Mouse (Mus musculus) CH12.LX (cell line): ENCODE results near the gene Fndc10. TPM values are rescaled to one million over a fixed set of nuclear protein-coding genes. Genes with fewer than 3 reads are reported as not detected.

Source experiments
- DNase-seq: peaks from one replicate; pipeline ENCODE4 v3.0.0-alpha.2; 2013; ENCODE audit errors: extremely low read depth
- H3K27ac ChIP-seq: 2 replicates; pipeline ENCODE4 v1.5.1; 2012; ENCODE audit warnings: low read depth, mild to moderate bottlenecking, control low read depth, moderate library complexity; ENCODE audit not compliant: insufficient read depth
- H3K27me3 ChIP-seq: replicated peaks from 2 replicates; pipeline ENCODE3; 2012; ENCODE audit warnings: inconsistent platforms
- H3K36me3 ChIP-seq, 2 experiments: replicated peaks in 1 of 2; 2 replicates each; pipeline versions ENCODE3 to v1.6.1; 2012; ENCODE audit warnings: inconsistent platforms in 1 of 2, low read length in 1 of 2, mild to moderate bottlenecking in 1 of 2, mixed read lengths in 1 of 2, moderate library complexity in 1 of 2; ENCODE audit not compliant: control insufficient read depth in 1 of 2, insufficient read depth in 1 of 2
- H3K4me1 ChIP-seq, 2 experiments: 2 replicates each; pipeline ENCODE4 v1.6.1; 2012; ENCODE audit warnings: inconsistent platforms in 1 of 2, moderate library complexity in 1 of 2; ENCODE audit not compliant: insufficient read depth in 2 of 2, control insufficient read depth in 1 of 2
- H3K4me2 ChIP-seq: 2 replicates; pipeline ENCODE4 v1.6.1; 2012; ENCODE audit warnings: low read depth, mild to moderate bottlenecking, control low read depth; ENCODE audit not compliant: poor library complexity, insufficient read depth, severe bottlenecking
- H3K4me3 ChIP-seq, 3 experiments: fragments of 150-350 bp in 1 of 3; sonication (generic) in 1 of 3; replicated peaks in 1 of 3; 2 replicates each; pipeline versions ENCODE3 to v1.5.1; 2011 to 2012; ENCODE audit warnings: low read depth in 2 of 3, low read length in 2 of 3, mild to moderate bottlenecking in 2 of 3, moderate library complexity in 2 of 3, control low read depth in 1 of 3, improper control_type of control experiment in 1 of 3, inconsistent platforms in 1 of 3, mixed read lengths in 1 of 3; ENCODE audit not compliant: poor library complexity in 1 of 3
- H3K79me2 ChIP-seq: replicated peaks from 2 replicates; pipeline ENCODE4 v1.6.1; 2012; ENCODE audit warnings: mild to moderate bottlenecking, moderate library complexity; ENCODE audit not compliant: control insufficient read depth, poor library complexity, insufficient read depth, severe bottlenecking; ENCODE audit errors: extremely low read depth
- H3K9ac ChIP-seq: 2 replicates; pipeline ENCODE4 v1.6.1; 2012; ENCODE audit warnings: low read depth, mild to moderate bottlenecking, control low read depth, moderate library complexity; ENCODE audit not compliant: insufficient read depth
- H3K9me3 ChIP-seq: replicated peaks from 2 replicates; pipeline ENCODE3; 2012; ENCODE audit warnings: low read length, inconsistent platforms, mixed read lengths
- BHLHE40 ChIP-seq: IDR thresholded peaks from 2 replicates; pipeline ENCODE4 v1.6.1; 2011; ENCODE audit warnings: mild to moderate bottlenecking, low read depth, low read length, improper control_type of control experiment
- CHD2 ChIP-seq: IDR thresholded peaks from 2 replicates; pipeline ENCODE4 v1.6.1; 2011; ENCODE audit warnings: low read length, improper control_type of control experiment
- CTCF ChIP-seq, 2 experiments: IDR thresholded peaks in 1 of 2; conservative IDR thresholded peaks in 1 of 2; 2 replicates each; pipeline ENCODE4 v1.5.1; 2011 to 2012; ENCODE audit warnings: low read depth in 2 of 2, low read length in 2 of 2, improper control_type of control experiment in 1 of 2, inconsistent platforms in 1 of 2, mild to moderate bottlenecking in 1 of 2, moderate library complexity in 1 of 2
- ELF1 ChIP-seq: IDR thresholded peaks from 2 replicates; pipeline ENCODE4 v1.6.1; 2014; ENCODE audit warnings: low read depth, mild to moderate bottlenecking, inconsistent platforms, low read length, improper control_type of control experiment
- ETS1 ChIP-seq: conservative IDR thresholded peaks from 2 replicates; pipeline ENCODE4 v1.6.1; 2012; ENCODE audit warnings: low read depth, mild to moderate bottlenecking, inconsistent platforms, low read length, improper control_type of control experiment, moderate library complexity
- HCFC1 ChIP-seq: IDR thresholded peaks from 2 replicates; pipeline ENCODE4 v1.6.1; 2012; ENCODE audit warnings: low read depth, mild to moderate bottlenecking, inconsistent platforms, low read length, improper control_type of control experiment
- IRF4 ChIP-seq: IDR thresholded peaks from 2 replicates; pipeline ENCODE4 v1.6.1; 2014; ENCODE audit warnings: low read depth, mild to moderate bottlenecking, inconsistent platforms, low read length, improper control_type of control experiment
- JUN ChIP-seq: IDR thresholded peaks from 2 replicates; pipeline ENCODE4 v1.6.1; 2011; ENCODE audit warnings: low read depth, mild to moderate bottlenecking, low read length, improper control_type of control experiment, moderate library complexity; ENCODE audit not compliant: insufficient read depth
- JUND ChIP-seq: conservative IDR thresholded peaks from 2 replicates; pipeline ENCODE4 v1.6.1; 2011; ENCODE audit warnings: low read depth, low read length, improper control_type of control experiment
- KAT2A ChIP-seq: IDR thresholded peaks from 2 replicates; pipeline ENCODE4 v1.6.1; 2012; ENCODE audit warnings: low read length, improper control_type of control experiment, inconsistent platforms; ENCODE audit not compliant: insufficient replicate concordance
- MAZ ChIP-seq: IDR thresholded peaks from 2 replicates; pipeline ENCODE4 v1.6.1; 2012; ENCODE audit warnings: low read depth, mild to moderate bottlenecking, inconsistent platforms, low read length, improper control_type of control experiment, moderate library complexity
- MXI1 ChIP-seq: IDR thresholded peaks from 2 replicates; pipeline ENCODE4 v1.6.1; 2011; ENCODE audit warnings: mild to moderate bottlenecking, low read depth, low read length, improper control_type of control experiment
- MYC ChIP-seq: IDR thresholded peaks from 2 replicates; pipeline ENCODE4 v1.6.1; 2011; ENCODE audit warnings: low read depth, mild to moderate bottlenecking, improper control_type of control experiment, low read length
- NELFE ChIP-seq: IDR thresholded peaks from 2 replicates; pipeline ENCODE4 v1.6.1; 2011; ENCODE audit warnings: low read depth, low read length, improper control_type of control experiment
- PAX5 ChIP-seq: IDR thresholded peaks from 2 replicates; pipeline ENCODE4 v1.6.1; 2012; ENCODE audit warnings: low read length, inconsistent platforms, mixed read lengths
- POLR2A ChIP-seq: IDR thresholded peaks from 2 replicates; pipeline ENCODE4 v1.6.1; 2011; ENCODE audit warnings: low read depth, mild to moderate bottlenecking, improper control_type of control experiment, low read length
- POLR2AphosphoS2 ChIP-seq: IDR thresholded peaks from 2 replicates; pipeline ENCODE4 v1.6.1; 2011; ENCODE audit warnings: low read depth, low read length, improper control_type of control experiment
- TBP ChIP-seq: conservative IDR thresholded peaks from 2 replicates; pipeline ENCODE4 v1.6.1; 2011; ENCODE audit warnings: low read depth, low read length, improper control_type of control experiment
- UBTF ChIP-seq: IDR thresholded peaks from 2 replicates; pipeline ENCODE4 v1.6.1; 2012; ENCODE audit warnings: low read depth, mild to moderate bottlenecking, inconsistent platforms, low read length, improper control_type of control experiment, moderate library complexity
- USF1 ChIP-seq: IDR thresholded peaks from 2 replicates; pipeline ENCODE4 v1.6.1; 2014; ENCODE audit warnings: low read depth, mild to moderate bottlenecking, inconsistent platforms, low read length, improper control_type of control experiment
- USF2 ChIP-seq: conservative IDR thresholded peaks from 2 replicates; pipeline ENCODE4 v1.6.1; 2011; ENCODE audit warnings: low read depth, low read length, improper control_type of control experiment
- ZC3H11A ChIP-seq: IDR thresholded peaks from 2 replicates; pipeline ENCODE4 v1.6.1; 2012; ENCODE audit warnings: low read depth, mild to moderate bottlenecking, inconsistent platforms, low read length, improper control_type of control experiment
- ZMIZ1 ChIP-seq: IDR thresholded peaks from 2 replicates; pipeline ENCODE4 v1.6.1; 2012; ENCODE audit warnings: low read depth, mild to moderate bottlenecking, inconsistent platforms, low read length, improper control_type of control experiment
- ZNF384 ChIP-seq: IDR thresholded peaks from 2 replicates; pipeline ENCODE4 v1.6.1; 2012; ENCODE audit warnings: low read depth, low read length, improper control_type of control experiment, inconsistent platforms
- dilution Hi-C: fragments of 300-500 bp; cut with MboI; formaldehyde crosslinking; loops from 2 replicates; pipeline ENCODE4 v1.14.3; 2020; ENCODE audit warnings: low sequenced_read_pairs; ENCODE audit not compliant: extremely low pct_unique_long_range_greater_than_20kb, extremely low pct_ligation_motif_present
- in situ Hi-C: fragments of 300-500 bp; cut with MboI; formaldehyde crosslinking; loops from 3 replicates; pipeline ENCODE4 v1.14.3; 2019; ENCODE audit warnings: low sequenced_read_pairs, low pct_ligation_motif_present, low pct_unique_long_range_greater_than_20kb, mixed read lengths
- polyA plus RNA-seq: library from polyadenylated mRNA; unstranded; fragments of >175 nt; gene quantifications from 2 replicates; pipeline ENCODE4 v1.2.1, GENCODE M21; 2012; ENCODE audit warnings: low read depth; ENCODE audit not compliant: insufficient read length
- total RNA-seq, 2 experiments: library from RNA; depleted of rRNA; stranded (reverse); fragments of 300-350 nt in 1 of 2; fragments of >200 nt in 1 of 2; gene quantifications; 2 replicates each; pipeline ENCODE4 v1.2.3; 2012 to 2014

Gene Fndc10
- total and polyA plus RNA-seq, 3 experiments = 1.3 to 3.2 (median 1.7) TPM

DNA sequence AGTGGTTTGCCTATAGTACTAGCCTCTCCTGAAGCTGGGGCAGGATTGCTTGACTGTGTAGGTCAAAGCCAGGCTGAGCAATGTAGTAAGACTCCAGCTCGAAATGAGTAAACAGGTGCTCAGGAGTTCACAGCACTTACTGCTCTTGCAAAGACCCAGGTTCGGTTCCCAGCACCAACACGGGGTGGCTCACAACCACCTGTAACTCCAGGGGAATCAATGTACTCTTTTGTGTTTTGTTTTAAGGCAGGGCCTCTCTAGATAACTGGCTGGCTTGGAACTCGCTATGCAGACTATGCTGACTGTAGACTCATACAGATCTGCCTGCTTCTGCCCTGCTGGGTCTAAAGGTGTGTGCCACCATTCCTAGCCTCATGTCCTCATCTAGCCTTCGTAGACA lies 48.5 kb downstream of the Fndc10 start:
- Histone ChIP-seq H3K27me3 (no peaks in the 10 kb centered on the region), H3K79me2 (0 out of 2 replicates have a peak, but pooled peaks cover 4% of the 10 kb centered on the region), H3K4me1 (peaks cover 0 to 14% of the 10 kb centered on the region in 2 experiments; a peak in 1 of 4 replicates)
- in situ Hi-C loops = no loop called here
- TF ChIP-seq MAZ (no peak), ZMIZ1 (no peak), MYC (no peak), KAT2A (no peak), ZC3H11A (no peak), TBP (no peak), ZNF384 (no peak), ETS1 (no peak), NELFE (no peak), POLR2A (no peak), JUND (no peak), CHD2 (no peak), USF1 (no peak), CTCF (conservative IDR thresholded peaks at IDR 0.05 in 1 of 2, IDR thresholded peaks at IDR 0.05 in 1 of 2; ENCODE audit: low read depth in 2 of 2, low read length in 2 of 2) (no peak)
- TF ChIP-seq, all 38 proteins: peak for 0
- Histone ChIP-seq H3K9me3 (no peaks in the 10 kb centered on the region), H3K9ac (no peak overlapping the region), H3K4me2 (no peak overlapping the region), H3K27ac (no peak overlapping the region), H3K4me3 (no peak overlapping the region), H3K36me3 (peaks cover 75 to 93% of the 10 kb centered on the region in 2 experiments)
- dilution Hi-C loops = no loop called here
- DNase-seq = no peak

DNA sequence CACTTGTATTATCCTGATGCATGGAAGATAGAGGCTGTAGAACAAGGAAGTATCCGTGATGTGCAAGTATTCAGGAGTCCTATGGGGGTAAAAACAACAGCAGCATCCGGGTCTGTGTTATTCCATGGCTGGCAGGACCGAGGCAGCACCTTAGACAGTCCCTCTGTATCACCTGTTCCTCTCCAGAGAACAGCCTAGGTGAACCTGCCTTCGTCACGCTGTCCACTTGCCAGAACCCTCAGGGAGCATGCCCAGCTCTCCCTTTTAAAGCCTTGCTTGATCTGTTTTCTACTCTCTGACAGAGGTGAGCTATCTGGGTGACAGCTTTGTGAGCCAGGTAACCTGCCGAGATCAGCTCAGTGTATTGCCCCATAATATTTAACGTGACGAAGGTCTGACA lies 50.3 kb downstream of the Fndc10 start:
- Histone ChIP-seq H3K36me3 (peaks cover 87 to 98% of the 10 kb centered on the region in 2 experiments), H3K9ac (no peak overlapping the region), H3K27ac (no peak overlapping the region), H3K4me1 (no peaks in the 10 kb centered on the region), H3K9me3 (no peaks in the 10 kb centered on the region), H3K4me3 (no peak overlapping the region), H3K27me3 (no peaks in the 10 kb centered on the region), H3K4me2 (no peak overlapping the region), H3K79me2 (0 out of 2 replicates have a peak, but pooled peaks cover 4% of the 10 kb centered on the region)
- no peak for DNase-seq
- in situ Hi-C loops (no loop called here), dilution Hi-C loops (no loop called here)
- TF ChIP-seq KAT2A (no peak), MXI1 (no peak), USF1 (no peak), PAX5 (no peak), IRF4 (no peak), HCFC1 (no peak), POLR2AphosphoS2 (no peak), ZC3H11A (no peak), ELF1 (no peak), JUN (no peak), MAZ (no peak), UBTF (no peak), ZNF384 (no peak), MYC (no peak), USF2 (no peak), NELFE (no peak), BHLHE40 (no peak)
